Mouse (Mus musculus) lung, adult 2 months (tissue): ENCODE data around the gene Fbxo6.

Source experiments
- CTCF ChIP-seq: fragments of 200-500 bp; IDR thresholded peaks from 2 replicates; pipeline ENCODE4 v1.5.1; 2011; ENCODE audit warnings: mild to moderate bottlenecking, low read length, control low read depth; ENCODE audit not compliant: insufficient read depth
- POLR2A ChIP-seq: fragments of 200-500 bp; IDR thresholded peaks from 2 replicates; pipeline ENCODE4 v1.6.1; 2011; ENCODE audit warnings: low read depth, mild to moderate bottlenecking, control low read depth, low read length, borderline replicate concordance; ENCODE audit errors: extremely low read depth

DNA sequence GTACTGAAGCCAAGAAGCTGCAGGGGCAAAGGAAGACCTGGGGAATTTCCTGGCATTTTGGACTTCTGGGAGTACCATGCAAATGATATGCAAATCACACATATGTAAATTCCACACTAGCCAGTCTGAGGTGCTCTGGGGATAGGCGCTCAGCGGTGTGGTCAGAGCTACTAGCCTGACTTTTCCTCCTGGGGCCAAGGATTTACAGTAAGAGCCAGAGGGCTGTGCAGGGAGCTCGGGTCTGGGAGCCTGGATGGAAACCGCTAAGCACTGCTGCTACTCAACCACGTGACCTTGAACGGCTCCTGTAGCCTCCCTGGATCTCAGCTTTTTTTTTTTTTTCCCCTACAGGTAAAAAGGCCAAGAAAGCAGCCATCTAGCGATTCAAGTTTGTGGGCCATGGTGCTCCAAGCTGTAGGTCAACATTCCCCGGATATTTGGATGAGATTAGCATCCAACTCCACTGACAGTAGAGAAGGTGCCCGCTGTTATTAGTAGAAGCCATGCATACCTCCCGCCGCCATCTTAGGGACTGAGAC lies 40.8 kb upstream of the Fbxo6 start:
- TF ChIP-seq CTCF (no peak), POLR2A (no peak)
